Mouse (Mus musculus): ENCODE results near the gene Zfp688.

GRCm38 (mm10) chr7:127470011-127470715, 48.3 kb upstream of the Zfp688 start:
- TF ChIP-seq CTCF (IDR thresholded peaks at IDR 0.05; ENCODE audit: insufficient read depth, low read depth, low read length): no peak
- no peak for TF ChIP-seq POLR2A (IDR thresholded peaks at IDR 0.05; ENCODE audit: insufficient read depth, low read depth, low read length)
